Mouse (Mus musculus) MEL (cell line): ENCODE data around the gene Ppp1r14c.

Experiments
- CHD1 ChIP-seq: IDR thresholded peaks from 2 replicates; pipeline ENCODE4 v1.6.1; 2012; ENCODE audit warnings: low read depth, mild to moderate bottlenecking, inconsistent platforms, low read length, improper control_type of control experiment
- CTCF ChIP-seq, 3 experiments: IDR thresholded peaks in 2 of 3; conservative IDR thresholded peaks in 1 of 3; 2 replicates each; pipeline ENCODE4 v1.5.1; 2011 to 2012; ENCODE audit warnings: low read length in 3 of 3, low read depth in 2 of 3, mild to moderate bottlenecking in 2 of 3, improper control_type of control experiment in 1 of 3, inconsistent platforms in 1 of 3, mixed read lengths in 1 of 3, moderate library complexity in 1 of 3; ENCODE audit not compliant: control insufficient read depth in 1 of 3, insufficient read depth in 1 of 3, poor library complexity in 1 of 3, severe bottlenecking in 1 of 3
- GATA1 ChIP-seq: IDR thresholded peaks from 2 replicates; pipeline ENCODE4 v1.6.1; 2011; ENCODE audit warnings: low read depth, low read length, improper control_type of control experiment
- TAL1 ChIP-seq: IDR thresholded peaks from 2 replicates; pipeline ENCODE4 v1.6.1; 2012; ENCODE audit warnings: mild to moderate bottlenecking, inconsistent platforms, low read length, moderate library complexity, mixed read lengths

DNA sequence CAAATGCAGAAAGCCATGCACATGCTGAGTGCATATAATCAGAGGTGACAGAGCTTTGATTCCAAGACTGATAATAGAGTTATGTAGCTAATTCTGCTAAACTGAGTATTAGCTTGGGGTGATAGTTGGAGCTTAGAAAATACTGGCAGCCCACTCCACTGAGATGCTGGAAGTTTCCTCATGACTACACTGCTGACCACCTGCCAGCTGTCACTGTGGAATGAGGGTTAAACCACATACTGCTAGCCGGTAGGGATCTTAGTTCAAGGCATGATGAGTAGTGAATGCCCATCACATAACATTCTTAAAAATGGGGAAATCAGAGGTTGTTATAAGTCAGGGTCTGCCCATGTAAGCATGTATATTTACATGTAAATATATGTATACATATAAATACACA is 113.9 kb downstream of the Ppp1r14c start:
- TF ChIP-seq CTCF (IDR thresholded peaks at IDR 0.05 in 2 of 3, conservative IDR thresholded peaks at IDR 0.05 in 1 of 3; ENCODE audit: control insufficient read depth in 1 of 3, insufficient read depth in 1 of 3, low read depth in 2 of 3, low read length in 3 of 3, poor library complexity in 1 of 3, severe bottlenecking in 1 of 3), result no peak
- TF ChIP-seq CHD1, result no peak
- TF ChIP-seq TAL1, result no peak
- TF ChIP-seq GATA1, result no peak
